Mouse (Mus musculus): ENCODE data around the gene Hist4h4.

Gene Hist4h4

GRCm38 (mm10) chr6:136781377-136781986 is 22.7 kb downstream of the Hist4h4 start, which contains the start of gene Gucy2c:
Gene Gucy2c, minus strand, starts transcription at chr6:136781765.
- DNase-seq: no peak

- no peak for DNase-seq
Observed at GRCm38 (mm10) chr6:136776392-136776791, 27.8 kb downstream of the Hist4h4 start.

- no peak for DNase-seq
Observed at GRCm38 (mm10) chr6:136769859-136770258, 34.4 kb downstream of the Hist4h4 start.

- DNase-seq: no peak
Observed at GRCm38 (mm10) chr6:136769143-136769542, 35.1 kb downstream of the Hist4h4 start.

- no peak for DNase-seq
Observed at GRCm38 (mm10) chr6:136763912-136764311, 40.3 kb downstream of the Hist4h4 start.
